Mouse (Mus musculus) neural tube, embryonic 14.5 days (tissue): Measurements from ENCODE around the gene Nfkbiz. TPM values are rescaled to one million over a fixed set of nuclear protein-coding genes. Genes with fewer than 3 reads are reported as not detected.
A peak's percentile ranks its signal among the peaks of the same experiment; 100 is the strongest.

Source experiments
- ATAC-seq: fragments of 200-750 bp; cut with Nextera tagmentation; 2 replicates; pipeline ENCODE4 v1.8.0; 2017; ENCODE audit warnings: low read depth, mild to moderate bottlenecking, moderate TSS enrichment, moderate library complexity
- H3K27ac ChIP-seq: fragments of 300-500 bp; sonication (generic); 2 replicates; pipeline ENCODE4 v1.5.1; 2014; ENCODE audit warnings: low read depth, mild to moderate bottlenecking, control low read depth, low read length, moderate library complexity, mixed read lengths
- H3K27me3 ChIP-seq: fragments of 300-500 bp; sonication (generic); 2 replicates; pipeline ENCODE4 v1.6.1; 2014; ENCODE audit warnings: low read length; ENCODE audit not compliant: control insufficient read depth, insufficient read depth
- H3K36me3 ChIP-seq: fragments of 300-500 bp; sonication (generic); 2 replicates; pipeline ENCODE4 v1.6.1; 2014; ENCODE audit warnings: low read length, mixed read lengths; ENCODE audit not compliant: control insufficient read depth, insufficient read depth
- H3K4me1 ChIP-seq: fragments of 300-500 bp; sonication (generic); 2 replicates; pipeline ENCODE4 v1.6.1; 2014; ENCODE audit warnings: low read length; ENCODE audit not compliant: control insufficient read depth, insufficient read depth
- H3K4me2 ChIP-seq: fragments of 300-500 bp; sonication (generic); 2 replicates; pipeline ENCODE4 v1.6.1; 2014; ENCODE audit warnings: mild to moderate bottlenecking, low read depth, low read length, control low read depth
- H3K4me3 ChIP-seq: fragments of 300-500 bp; sonication (generic); 2 replicates; pipeline ENCODE4 v1.5.1; 2014; ENCODE audit warnings: low read depth, low read length, control low read depth, mixed read lengths
- H3K9ac ChIP-seq: fragments of 300-500 bp; sonication (generic); replicated peaks from 2 replicates; pipeline ENCODE4 v1.6.1; 2014; ENCODE audit warnings: low read depth, mild to moderate bottlenecking, control low read depth, low read length, mixed read lengths
- H3K9me3 ChIP-seq: fragments of 300-500 bp; sonication (generic); 2 replicates; pipeline ENCODE4 v1.6.1; 2016; ENCODE audit warnings: low read length; ENCODE audit not compliant: control insufficient read depth
- WGBS: fragments of 180-500 bp; shearing (Covaris S2); extraction: QIAGEN DNeasy Blood & Tissue Kit; methylation state at CpG from one replicate; pipeline ENCODE4 v1.1.7; 2014; 5-methylcytosine and 5-hydroxymethylcytosine counted together
- polyA plus RNA-seq: library from polyadenylated mRNA; unstranded; fragments of >200 nt; fragmentation: Nextera tagmentation; extraction: Ambion mirVana; gene quantifications from 2 replicates; pipeline ENCODE4 v1.2.1, GENCODE M21; 2014

The Nfkbiz gene
- polyA plus RNA-seq, 1 experiment from 2014 or later = 1.8 TPM

GRCm38 (mm10) chr16:55858465-55858864 lies 19.8 kb upstream of the Nfkbiz start:
- WGBS = 65% methylated on average over 6 of the region's 6 CpGs
- Histone ChIP-seq H3K27me3 (no peaks in the 10 kb centered on the region), H3K4me1 (no peaks in the 10 kb centered on the region)

GRCm38 (mm10) chr16:55852943-55853727 lies 14.4 kb upstream of the Nfkbiz start:
- H3K36me3 ChIP-seq = no peaks in the 10 kb centered on the region
- no peaks in the 10 kb centered on the region for H3K4me1 ChIP-seq
- no peak overlapping the region for H3K4me2 ChIP-seq
- no peak overlapping the region for H3K4me3 ChIP-seq
- H3K9ac ChIP-seq = no peak overlapping the region
- WGBS = 53% methylated on average over 19 of the region's 19 CpGs
- peak; percentile 85 for ATAC-seq
- no peaks in the 10 kb centered on the region for H3K9me3 ChIP-seq
- H3K27me3 ChIP-seq = no peaks in the 10 kb centered on the region
- no peak overlapping the region for H3K27ac ChIP-seq

More at GRCm38 (mm10) chr16:55858465-55858864, 19.8 kb upstream of the Nfkbiz start:
- H3K36me3 ChIP-seq = no peaks in the 10 kb centered on the region
- H3K4me3 ChIP-seq = no peak overlapping the region
- H3K9ac ChIP-seq = no peak overlapping the region
- H3K4me2 ChIP-seq = no peak overlapping the region
- no peaks in the 10 kb centered on the region for H3K9me3 ChIP-seq
- ATAC-seq = peak; percentile 61; the same call in 1 of the 2 replicates
- no peak overlapping the region for H3K27ac ChIP-seq

- Histone ChIP-seq H3K9ac (no peak overlapping the region), H3K4me1 (no peaks in the 10 kb centered on the region), H3K9me3 (no peaks in the 10 kb centered on the region), H3K27ac (no peak overlapping the region), H3K36me3 (no peaks in the 10 kb centered on the region), H3K4me3 (no peak overlapping the region), H3K4me2 (no peak overlapping the region), H3K27me3 (no peaks in the 10 kb centered on the region)
- peak; percentile 61; the same call in 1 of the 2 replicates for ATAC-seq
- WGBS = 22% methylated on average over 4 of the region's 4 CpGs
Observed at GRCm38 (mm10) chr16:55852515-55852914, 13.8 kb upstream of the Nfkbiz start.

GRCm38 (mm10) chr16:55850485-55850884 lies 11.8 kb upstream of the Nfkbiz start:
- Histone ChIP-seq H3K4me1 (no peaks in the 10 kb centered on the region), H3K4me2 (no peak overlapping the region), H3K9ac (no peak overlapping the region), H3K27me3 (no peaks in the 10 kb centered on the region), H3K4me3 (no peak overlapping the region), H3K9me3 (no peaks in the 10 kb centered on the region), H3K36me3 (no peaks in the 10 kb centered on the region), H3K27ac (no peak overlapping the region)
- WGBS = 77% methylated on average over 3 of the region's 3 CpGs
- ATAC-seq = no peak; the same call in 1 of the 2 replicates

GRCm38 (mm10) chr16:55847679-55848078 lies 9.0 kb upstream of the Nfkbiz start:
- ATAC-seq = no peak
- H3K4me2 ChIP-seq = no peak overlapping the region
- H3K4me1 ChIP-seq = no peaks in the 10 kb centered on the region
- H3K9me3 ChIP-seq = no peaks in the 10 kb centered on the region
- 76% methylated on average over 8 of the region's 8 CpGs for WGBS
- no peak overlapping the region for H3K27ac ChIP-seq
- H3K4me3 ChIP-seq = no peak overlapping the region
- H3K9ac ChIP-seq = no peak overlapping the region
- no peaks in the 10 kb centered on the region for H3K27me3 ChIP-seq
- 0 out of 2 replicates have a peak, but pooled peaks cover 7% of the 10 kb centered on the region for H3K36me3 ChIP-seq

- 0 out of 2 replicates have a peak, but pooled peaks cover 7% of the 10 kb centered on the region for H3K36me3 ChIP-seq
- H3K9me3 ChIP-seq = no peaks in the 10 kb centered on the region
- no peak overlapping the region for H3K9ac ChIP-seq
- H3K4me3 ChIP-seq = no peak overlapping the region
- no peak for ATAC-seq
- no peaks in the 10 kb centered on the region for H3K27me3 ChIP-seq
- no peak overlapping the region for H3K27ac ChIP-seq
- no peaks in the 10 kb centered on the region for H3K4me1 ChIP-seq
- 98% methylated on average over 3 of the region's 3 CpGs for WGBS
- H3K4me2 ChIP-seq = no peak overlapping the region
Observed at GRCm38 (mm10) chr16:55844847-55845246, 6.1 kb upstream of the Nfkbiz start.

- Histone ChIP-seq H3K4me2 (no peak overlapping the region), H3K4me3 (no peak overlapping the region), H3K9ac (no peak overlapping the region), H3K9me3 (no peaks in the 10 kb centered on the region), H3K27me3 (no peaks in the 10 kb centered on the region), H3K27ac (no peak overlapping the region), H3K36me3 (0 out of 2 replicates have a peak, but pooled peaks cover 7% of the 10 kb centered on the region), H3K4me1 (no peaks in the 10 kb centered on the region)
- WGBS = 93% methylated on average over 12 of the region's 12 CpGs
- no peak for ATAC-seq
Observed at GRCm38 (mm10) chr16:55843919-55844318, 5.2 kb upstream of the Nfkbiz start.

GRCm38 (mm10) chr16:55843134-55843533 lies 4.4 kb upstream of the Nfkbiz start:
- Histone ChIP-seq H3K27me3 (no peaks in the 10 kb centered on the region), H3K4me1 (no peaks in the 10 kb centered on the region), H3K27ac (no peak overlapping the region), H3K9ac (no peak overlapping the region), H3K9me3 (no peaks in the 10 kb centered on the region), H3K36me3 (0 out of 2 replicates have a peak, but pooled peaks cover 7% of the 10 kb centered on the region), H3K4me3 (no peak overlapping the region), H3K4me2 (no peak overlapping the region)
- 94% methylated on average over 5 of the region's 5 CpGs for WGBS
- ATAC-seq = no peak

GRCm38 (mm10) chr16:55841506-55841905 lies 2.8 kb upstream of the Nfkbiz start:
- Histone ChIP-seq H3K4me1 (no peaks in the 10 kb centered on the region), H3K27ac (no peak overlapping the region), H3K4me2 (no peak overlapping the region), H3K9me3 (no peaks in the 10 kb centered on the region), H3K27me3 (no peaks in the 10 kb centered on the region), H3K36me3 (0 out of 2 replicates have a peak, but pooled peaks cover 7% of the 10 kb centered on the region), H3K9ac (no peak overlapping the region), H3K4me3 (no peak overlapping the region)
- 88% methylated on average over 6 of the region's 6 CpGs for WGBS
- ATAC-seq = no peak
